Mouse (Mus musculus): ENCODE measurements around the gene Dusp2. TPM values are rescaled to one million over a fixed set of nuclear protein-coding genes. Genes with fewer than 3 reads are reported as not detected.

Gene Dusp2
- polyA plus RNA-seq, 1 experiment from 2014 or later, result 6.1 TPM

DNA sequence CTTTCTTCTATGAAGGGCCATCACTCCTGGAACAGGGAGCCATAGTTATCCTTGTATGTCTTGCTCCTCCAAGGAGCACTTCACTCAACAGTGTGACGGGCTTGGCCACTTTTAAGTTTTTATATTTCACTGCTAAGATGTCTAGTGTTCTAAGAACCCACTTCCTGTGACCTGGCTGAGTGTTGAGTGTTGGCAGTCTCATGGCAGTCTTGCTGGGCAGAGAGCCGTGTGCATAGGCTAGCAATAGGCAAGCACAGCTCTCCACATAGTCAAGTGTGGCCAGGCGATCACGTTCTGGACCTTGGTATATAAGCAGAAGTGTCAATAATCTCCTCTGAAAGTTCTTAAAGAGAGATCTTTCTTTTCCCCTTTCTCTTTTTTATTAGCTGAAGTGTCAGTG is 17.8 kb upstream of the Dusp2 start:
- no peaks in the 10 kb centered on the region for H3K27me3 ChIP-seq (ENCODE audit: control insufficient read depth, insufficient read depth, low read depth, low read length)
- no peak overlapping the region for H3K4me3 ChIP-seq (ENCODE audit: low read length)
- H3K9ac ChIP-seq (ENCODE audit: low read length), result no peak overlapping the region
- H3K4me1 ChIP-seq (replicated peaks; ENCODE audit: control insufficient read depth, insufficient read depth, low read length), result no peaks in the 10 kb centered on the region
- H3K36me3 ChIP-seq (ENCODE audit: control insufficient read depth, insufficient read depth, low read length), result no peaks in the 10 kb centered on the region
- 55% methylated on average over 4 of the region's 4 CpGs for WGBS
- no peak overlapping the region for H3K27ac ChIP-seq (ENCODE audit: low read length)
- no peaks in the 10 kb centered on the region for H3K9me3 ChIP-seq (ENCODE audit: control insufficient read depth, low read length)
- H3K4me2 ChIP-seq (ENCODE audit: low read depth, low read length), result no peak overlapping the region
- no peak for ATAC-seq (ENCODE audit: low read depth)

DNA sequence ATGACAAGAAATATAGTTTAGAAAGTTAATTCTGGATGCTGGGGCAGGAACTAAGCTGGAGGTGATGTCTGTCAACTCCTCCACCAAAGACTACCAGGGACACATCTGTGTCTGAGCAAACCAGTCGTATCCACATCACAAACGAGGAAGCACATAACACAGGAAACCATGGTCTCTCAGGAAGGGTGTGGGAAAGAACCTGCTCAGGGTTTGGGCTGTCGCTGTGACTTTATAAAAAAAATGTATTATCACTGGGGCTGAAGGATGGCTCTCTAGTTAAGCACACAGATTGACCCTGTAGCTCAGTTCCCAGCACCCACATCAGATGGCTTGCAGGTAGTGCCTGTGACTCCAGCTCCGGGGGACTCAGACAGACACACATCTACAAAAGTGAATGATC is 16.9 kb upstream of the Dusp2 start:
- H3K4me3 ChIP-seq (ENCODE audit: low read length), result no peak overlapping the region
- H3K9me3 ChIP-seq (ENCODE audit: control insufficient read depth, low read length), result no peaks in the 10 kb centered on the region
- no peak overlapping the region for H3K9ac ChIP-seq (ENCODE audit: low read length)
- 57% methylated on average over 4 of the region's 4 CpGs for WGBS
- H3K4me1 ChIP-seq (replicated peaks; ENCODE audit: control insufficient read depth, insufficient read depth, low read length), result no peaks in the 10 kb centered on the region
- no peaks in the 10 kb centered on the region for H3K27me3 ChIP-seq (ENCODE audit: control insufficient read depth, insufficient read depth, low read depth, low read length)
- H3K36me3 ChIP-seq (ENCODE audit: control insufficient read depth, insufficient read depth, low read length), result no peaks in the 10 kb centered on the region
- ATAC-seq (ENCODE audit: low read depth), result no peak
- no peak overlapping the region for H3K27ac ChIP-seq (ENCODE audit: low read length)
- no peak overlapping the region for H3K4me2 ChIP-seq (ENCODE audit: low read depth, low read length)

DNA sequence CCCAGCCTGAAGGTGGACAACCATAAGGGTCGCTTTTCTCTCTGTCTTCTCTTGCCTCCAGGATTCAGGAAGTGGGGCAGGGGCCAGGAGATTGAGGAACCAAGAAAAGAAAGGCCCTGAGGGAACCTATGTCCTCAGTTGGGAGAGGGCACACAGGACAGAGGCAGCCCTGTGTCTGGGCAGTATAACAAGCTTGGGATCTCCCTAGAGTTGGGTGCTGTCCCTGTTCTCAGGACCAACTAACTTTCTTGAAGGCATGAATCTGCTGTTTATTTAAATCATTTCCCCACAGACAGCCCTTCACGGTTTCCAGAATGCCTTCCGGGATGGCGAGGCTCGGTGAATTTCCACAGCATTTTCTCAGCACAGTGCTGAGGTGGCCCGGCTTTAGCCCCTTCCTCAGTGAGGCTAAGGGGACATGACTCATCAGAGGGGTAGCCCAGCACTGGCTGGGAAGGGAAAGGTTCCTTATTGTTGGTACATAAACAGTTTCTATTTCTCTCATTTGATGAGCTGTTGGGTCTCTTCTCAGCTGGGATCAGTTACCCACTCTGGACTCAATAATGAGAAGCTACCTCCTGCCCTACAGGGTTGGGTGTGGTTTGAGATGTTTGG is 13.2 kb upstream of the Dusp2 start:
- no peak overlapping the region for H3K27ac ChIP-seq (ENCODE audit: low read length)
- ATAC-seq (ENCODE audit: low read depth), result no peak

DNA sequence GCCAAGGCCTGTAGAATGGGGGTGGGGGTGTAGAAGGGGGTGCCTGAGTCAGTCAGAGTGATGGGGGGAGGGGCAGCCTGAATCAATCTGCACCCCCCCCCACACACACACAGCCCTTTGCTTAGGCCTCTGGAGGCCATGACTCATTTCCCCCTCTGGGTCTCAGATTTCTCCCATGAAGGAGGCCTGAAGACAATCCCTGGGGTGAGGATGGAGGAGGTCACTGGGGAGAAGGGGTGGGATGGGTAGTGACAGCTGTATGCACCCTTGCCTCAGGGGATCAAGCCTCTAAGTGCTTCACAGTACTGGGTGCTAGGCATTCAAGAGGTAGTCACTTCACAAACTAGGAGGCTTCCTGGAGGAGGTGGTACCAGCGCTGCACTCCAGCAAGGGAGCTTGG is 12.3 kb upstream of the Dusp2 start:
- H3K9ac ChIP-seq (ENCODE audit: low read length), result no peak overlapping the region
- no peak overlapping the region for H3K27ac ChIP-seq (ENCODE audit: low read length)
- no peak overlapping the region for H3K4me3 ChIP-seq (ENCODE audit: low read length)
- no peaks in the 10 kb centered on the region for H3K4me1 ChIP-seq (replicated peaks; ENCODE audit: control insufficient read depth, insufficient read depth, low read length)
- H3K9me3 ChIP-seq (ENCODE audit: control insufficient read depth, low read length), result no peaks in the 10 kb centered on the region
- WGBS, result 74% methylated on average over 1 of the region's 1 CpGs
- H3K4me2 ChIP-seq (ENCODE audit: low read depth, low read length), result no peak overlapping the region
- H3K36me3 ChIP-seq (ENCODE audit: control insufficient read depth, insufficient read depth, low read length), result no peaks in the 10 kb centered on the region
- H3K27me3 ChIP-seq (ENCODE audit: control insufficient read depth, insufficient read depth, low read depth, low read length), result no peaks in the 10 kb centered on the region
- no peak for ATAC-seq (ENCODE audit: low read depth)

More for the DNA sequence above, 13.2 kb upstream of the Dusp2 start:
- H3K4me3 ChIP-seq (ENCODE audit: low read length), result no peak overlapping the region
- H3K36me3 ChIP-seq (ENCODE audit: control insufficient read depth, insufficient read depth, low read length), result no peaks in the 10 kb centered on the region
- no peak overlapping the region for H3K9ac ChIP-seq (ENCODE audit: low read length)
- WGBS, result 60% methylated on average over 6 of the region's 6 CpGs
- no peaks in the 10 kb centered on the region for H3K9me3 ChIP-seq (ENCODE audit: control insufficient read depth, low read length)
- no peaks in the 10 kb centered on the region for H3K4me1 ChIP-seq (replicated peaks; ENCODE audit: control insufficient read depth, insufficient read depth, low read length)
- H3K4me2 ChIP-seq (ENCODE audit: low read depth, low read length), result no peak overlapping the region
- no peaks in the 10 kb centered on the region for H3K27me3 ChIP-seq (ENCODE audit: control insufficient read depth, insufficient read depth, low read depth, low read length)

DNA sequence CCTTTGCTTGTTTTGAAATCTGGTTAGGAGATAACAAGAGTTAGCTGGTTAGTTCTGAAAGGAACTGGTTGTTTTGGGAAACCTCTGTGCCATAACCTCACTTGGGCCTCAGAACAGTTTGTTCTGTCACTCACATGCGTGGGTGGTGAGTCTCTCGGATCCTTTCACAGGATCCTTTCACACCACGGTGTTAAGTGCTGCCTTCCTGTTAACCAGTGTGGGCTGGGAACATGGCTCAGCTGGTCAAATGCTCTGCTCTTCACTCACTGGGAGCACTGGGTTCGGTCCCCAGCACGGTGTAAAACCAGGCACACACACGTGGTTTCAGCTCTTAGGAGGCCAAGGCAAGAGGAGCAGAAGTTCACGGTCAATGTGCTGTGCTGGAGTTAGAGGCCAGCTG is 11.5 kb upstream of the Dusp2 start:
- Histone ChIP-seq H3K4me2 (ENCODE audit: low read depth, low read length) (no peak overlapping the region), H3K9ac (ENCODE audit: low read length) (no peak overlapping the region), H3K27ac (ENCODE audit: low read length) (no peak overlapping the region), H3K36me3 (ENCODE audit: control insufficient read depth, insufficient read depth, low read length) (no peaks in the 10 kb centered on the region), H3K4me3 (ENCODE audit: low read length) (no peak overlapping the region), H3K4me1 (replicated peaks; ENCODE audit: control insufficient read depth, insufficient read depth, low read length) (no peaks in the 10 kb centered on the region; the same call in 1 of the 2 replicates), H3K9me3 (ENCODE audit: control insufficient read depth, low read length) (no peaks in the 10 kb centered on the region), H3K27me3 (ENCODE audit: control insufficient read depth, insufficient read depth, low read depth, low read length) (no peaks in the 10 kb centered on the region)
- WGBS, result 48% methylated on average over 7 of the region's 7 CpGs
- no peak for ATAC-seq (ENCODE audit: low read depth)

DNA sequence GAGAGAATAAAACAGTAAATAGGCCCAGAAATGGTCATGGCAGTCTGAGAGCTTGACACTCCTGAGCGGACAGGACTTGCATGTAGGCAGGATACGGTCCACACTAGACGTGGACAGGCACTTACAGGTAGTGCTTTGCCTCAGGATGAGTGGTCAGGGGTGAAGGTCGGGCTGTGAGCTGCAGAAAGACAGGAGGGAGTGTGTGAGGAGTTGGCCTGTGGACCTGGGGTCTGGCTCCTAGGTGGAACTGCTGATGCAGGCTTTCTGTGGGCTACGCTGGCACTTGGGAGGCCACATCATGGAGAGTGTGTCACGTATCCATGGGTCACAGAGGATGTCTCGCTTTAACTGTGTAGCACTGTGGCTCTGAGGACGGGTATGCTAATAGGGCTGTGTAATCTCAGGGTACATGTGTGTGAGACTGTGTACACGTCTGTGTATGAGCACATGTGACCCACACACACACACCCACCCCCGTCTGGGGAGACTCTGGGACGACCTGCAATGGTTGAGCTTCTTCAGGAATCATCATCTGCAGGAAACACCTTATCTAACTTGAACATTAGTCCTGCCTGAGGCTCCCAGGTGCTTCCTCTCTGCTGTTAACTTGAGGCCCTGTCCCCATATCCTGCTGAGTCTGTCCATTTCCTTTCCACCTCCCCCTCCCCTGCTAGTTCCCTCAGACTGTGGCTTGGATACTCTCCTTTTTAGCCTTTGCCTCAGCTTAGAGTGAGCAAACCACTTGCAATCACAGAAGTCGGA is 7.7 kb upstream of the Dusp2 start:
- Histone ChIP-seq H3K9ac (ENCODE audit: low read length) (peak overlapping the region; percentile 20; the same call in 1 of the 2 replicates), H3K27me3 (ENCODE audit: control insufficient read depth, insufficient read depth, low read depth, low read length) (no peaks in the 10 kb centered on the region), H3K4me3 (ENCODE audit: low read length) (no peak overlapping the region), H3K9me3 (ENCODE audit: control insufficient read depth, low read length) (no peaks in the 10 kb centered on the region), H3K27ac (ENCODE audit: low read length) (peak overlapping the region; percentile 72), H3K4me1 (replicated peaks; ENCODE audit: control insufficient read depth, insufficient read depth, low read length) (no peaks in the 10 kb centered on the region; the same call in 1 of the 2 replicates), H3K36me3 (ENCODE audit: control insufficient read depth, insufficient read depth, low read length) (no peaks in the 10 kb centered on the region), H3K4me2 (ENCODE audit: low read depth, low read length) (no peak overlapping the region)
- WGBS, result 60% methylated on average over 12 of the region's 12 CpGs
- ATAC-seq (ENCODE audit: low read depth), result peak; percentile 82

DNA sequence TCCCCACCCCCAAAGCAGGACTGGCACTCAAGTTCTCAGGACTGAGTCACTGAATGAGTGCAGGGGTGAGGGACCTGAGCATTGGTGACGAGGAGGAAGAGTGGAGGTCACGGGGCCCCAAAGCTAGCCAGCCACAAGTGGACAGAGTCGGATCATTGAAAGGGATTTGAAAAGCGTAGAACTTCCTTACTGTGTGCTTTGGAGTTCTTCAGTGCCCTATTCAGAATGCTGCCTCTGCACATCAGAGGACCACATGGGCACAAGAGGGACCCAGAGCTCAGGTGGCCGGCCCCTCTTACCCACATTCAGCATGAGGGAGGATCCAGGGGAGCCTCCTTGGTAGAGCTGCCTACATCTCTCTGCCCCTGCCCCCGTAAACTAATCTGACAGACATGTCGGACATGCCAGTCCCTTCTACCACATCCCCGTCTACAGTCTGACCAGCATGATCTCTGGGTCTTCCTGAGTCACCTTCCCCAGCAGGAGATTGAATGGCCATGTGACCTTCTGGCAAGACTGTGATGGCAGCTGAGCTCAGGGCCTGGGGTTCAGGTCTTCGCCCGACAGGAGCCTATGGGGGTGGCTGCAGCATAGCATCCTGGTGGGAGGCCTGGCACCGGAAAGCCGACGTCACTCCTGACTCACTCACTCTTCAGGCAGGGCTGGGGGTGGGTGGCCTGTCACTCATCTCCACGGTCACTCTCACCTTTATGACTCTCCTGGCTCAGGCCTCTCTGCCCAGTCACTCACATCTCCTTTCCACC is 3.0 kb upstream of the Dusp2 start:
- no peak overlapping the region for H3K9ac ChIP-seq (ENCODE audit: low read length)
- H3K9me3 ChIP-seq (ENCODE audit: control insufficient read depth, low read length), result no peaks in the 10 kb centered on the region
- H3K4me2 ChIP-seq (ENCODE audit: low read depth, low read length), result no peak overlapping the region
- WGBS, result 72% methylated on average over 14 of the region's 14 CpGs
- no peak overlapping the region for H3K27ac ChIP-seq (ENCODE audit: low read length)
- peaks cover 15% of the 10 kb centered on the region for H3K27me3 ChIP-seq (ENCODE audit: control insufficient read depth, insufficient read depth, low read depth, low read length)
- H3K4me3 ChIP-seq (ENCODE audit: low read length), result no peak overlapping the region
- peaks cover 3% of the 10 kb centered on the region for H3K4me1 ChIP-seq (replicated peaks; ENCODE audit: control insufficient read depth, insufficient read depth, low read length)
- ATAC-seq (ENCODE audit: low read depth), result no peak
- H3K36me3 ChIP-seq (ENCODE audit: control insufficient read depth, insufficient read depth, low read length), result no peaks in the 10 kb centered on the region

DNA sequence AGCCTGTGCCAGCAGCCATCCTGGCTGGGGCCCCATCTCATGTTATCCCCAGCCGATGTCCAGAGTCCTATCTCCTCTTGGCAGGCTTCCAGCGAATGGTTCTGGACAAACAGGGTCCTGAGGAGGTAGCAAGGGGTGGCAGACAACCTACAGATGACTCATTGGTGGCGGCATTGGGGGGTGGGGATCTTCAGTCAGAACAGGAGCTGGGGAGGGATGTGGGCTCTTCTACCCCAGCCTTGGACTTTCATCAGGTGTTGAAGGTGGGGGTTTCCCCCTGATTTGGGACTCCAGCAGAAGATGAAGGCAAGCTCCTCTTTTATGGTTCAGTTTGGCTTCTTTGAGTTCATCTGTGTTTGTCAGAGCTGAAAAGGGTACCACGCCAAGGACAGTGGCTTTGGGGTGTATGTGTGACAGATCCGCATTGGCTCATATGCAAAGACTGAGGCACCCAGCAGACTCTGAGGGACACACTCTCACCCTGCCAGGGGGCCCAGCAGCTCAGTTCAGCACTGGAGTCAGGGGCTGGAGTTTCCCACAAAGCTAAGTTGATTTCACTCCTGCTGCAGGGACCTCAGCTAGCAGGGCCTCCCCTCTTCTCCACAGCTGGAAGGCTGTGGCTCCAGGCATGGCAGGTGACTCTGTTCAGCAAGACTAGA is 1.9 kb upstream of the Dusp2 start:
- no peak overlapping the region for H3K27ac ChIP-seq (ENCODE audit: low read length)
- no peak for ATAC-seq (ENCODE audit: low read depth)
- peaks cover 3% of the 10 kb centered on the region for H3K4me1 ChIP-seq (replicated peaks; ENCODE audit: control insufficient read depth, insufficient read depth, low read length)
- peaks cover 15% of the 10 kb centered on the region for H3K27me3 ChIP-seq (ENCODE audit: control insufficient read depth, insufficient read depth, low read depth, low read length)
- H3K4me3 ChIP-seq (ENCODE audit: low read length), result no peak overlapping the region
- no peak overlapping the region for H3K4me2 ChIP-seq (ENCODE audit: low read depth, low read length)
- WGBS, result 51% methylated on average over 5 of the region's 5 CpGs
- H3K36me3 ChIP-seq (ENCODE audit: control insufficient read depth, insufficient read depth, low read length), result no peaks in the 10 kb centered on the region
- no peaks in the 10 kb centered on the region for H3K9me3 ChIP-seq (ENCODE audit: control insufficient read depth, low read length)
- H3K9ac ChIP-seq (ENCODE audit: low read length), result no peak overlapping the region

DNA sequence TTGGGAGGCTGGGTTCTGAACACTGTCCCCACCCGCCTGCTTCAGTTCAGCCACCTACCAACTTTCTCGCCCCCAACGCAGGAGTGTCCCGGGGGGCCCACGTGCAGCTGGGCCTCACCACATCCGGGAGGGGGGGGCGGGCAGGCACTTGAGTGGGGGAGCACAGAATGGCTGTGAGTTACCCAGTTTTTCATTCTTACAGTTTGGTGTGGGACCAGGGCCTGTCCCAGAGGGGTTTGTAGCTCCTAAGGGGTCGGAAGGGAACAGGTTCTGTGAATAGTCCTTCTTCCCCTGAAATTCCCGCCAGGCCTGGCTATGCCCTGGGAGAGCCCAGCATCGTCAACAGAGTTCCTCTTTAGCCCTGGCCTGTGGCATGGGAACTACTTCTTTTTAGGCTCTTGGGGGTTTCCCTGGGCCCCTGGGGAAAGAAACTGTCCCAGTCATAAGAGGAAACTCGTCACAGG is 849 bp upstream of the Dusp2 start:
- Histone ChIP-seq H3K4me2 (ENCODE audit: low read depth, low read length) (peak overlapping the region; percentile 84; the same call in 1 of the 2 replicates), H3K27ac (ENCODE audit: low read length) (no peak overlapping the region), H3K4me1 (replicated peaks; ENCODE audit: control insufficient read depth, insufficient read depth, low read length) (peaks cover 3% of the 10 kb centered on the region; the same call in 1 of the 2 replicates), H3K36me3 (ENCODE audit: control insufficient read depth, insufficient read depth, low read length) (no peaks in the 10 kb centered on the region), H3K4me3 (ENCODE audit: low read length) (no peak overlapping the region; the same call in 1 of the 2 replicates), H3K9ac (ENCODE audit: low read length) (no peak overlapping the region), H3K9me3 (ENCODE audit: control insufficient read depth, low read length) (no peaks in the 10 kb centered on the region), H3K27me3 (ENCODE audit: control insufficient read depth, insufficient read depth, low read depth, low read length) (peaks cover 15% of the 10 kb centered on the region)
- 56% methylated on average over 11 of the region's 11 CpGs for WGBS
- ATAC-seq (ENCODE audit: low read depth), result no peak

Measured in lung, embryonic 16.5 days (tissue).